Mouse (Mus musculus): ENCODE data around the gene Napsa.

Napsa gene

GRCm38 (mm10) chr7:44538756-44539624 lies 33.2 kb upstream of the Napsa start:
- no peak for DNase-seq (ENCODE audit: low spot score)

GRCm38 (mm10) chr7:44542555-44542954 lies 29.6 kb upstream of the Napsa start:
- no peak for DNase-seq (ENCODE audit: low spot score)

- no peak for DNase-seq (ENCODE audit: low spot score)
Observed at GRCm38 (mm10) chr7:44543071-44543470, 29.1 kb upstream of the Napsa start.

GRCm38 (mm10) chr7:44546274-44546673 lies 25.9 kb upstream of the Napsa start:
- no peak for DNase-seq (ENCODE audit: low spot score)

GRCm38 (mm10) chr7:44547041-44547440 lies 25.1 kb upstream of the Napsa start:
- no peak for DNase-seq (ENCODE audit: low spot score)

GRCm38 (mm10) chr7:44547725-44548124 lies 24.5 kb upstream of the Napsa start:
- DNase-seq (ENCODE audit: low spot score) = no peak

GRCm38 (mm10) chr7:44548497-44549087 lies 23.6 kb upstream of the Napsa start, which contains the start of gene Pold1:
Pold1 (minus strand) TSS chr7:44548849.
- DNase-seq (ENCODE audit: low spot score) = peak; percentile 96

GRCm38 (mm10) chr7:44549621-44550408 lies 22.4 kb upstream of the Napsa start:
- DNase-seq (ENCODE audit: low spot score) = no peak

- DNase-seq (ENCODE audit: low spot score) = no peak
Observed at GRCm38 (mm10) chr7:44550409-44550678, 21.8 kb upstream of the Napsa start.

GRCm38 (mm10) chr7:44551301-44551700 lies 20.9 kb upstream of the Napsa start:
- DNase-seq (ENCODE audit: low spot score) = no peak

- no peak for DNase-seq (ENCODE audit: low spot score)
Observed at GRCm38 (mm10) chr7:44551731-44552130, 20.4 kb upstream of the Napsa start.

GRCm38 (mm10) chr7:44552141-44552908 lies 19.9 kb upstream of the Napsa start:
- no peak for DNase-seq (ENCODE audit: low spot score)

GRCm38 (mm10) chr7:44553196-44553764 lies 18.9 kb upstream of the Napsa start:
- DNase-seq (ENCODE audit: low spot score) = no peak

- DNase-seq (ENCODE audit: low spot score) = peak; percentile 75
Observed at GRCm38 (mm10) chr7:44553826-44554225, 18.4 kb upstream of the Napsa start, which contains the start of gene Nr1h2. Nr1h2 (minus strand) TSS chr7:44553951.

- no peak for DNase-seq (ENCODE audit: low spot score)
Observed at GRCm38 (mm10) chr7:44557629-44558028, 14.6 kb upstream of the Napsa start.

GRCm38 (mm10) chr7:44560435-44561400 lies 11.5 kb upstream of the Napsa start:
- no peak for DNase-seq (ENCODE audit: low spot score)

GRCm38 (mm10) chr7:44563284-44563683 lies 8.9 kb upstream of the Napsa start:
- DNase-seq (ENCODE audit: low spot score) = no peak

- no peak for DNase-seq (ENCODE audit: low spot score)
Observed at GRCm38 (mm10) chr7:44564486-44564885, 7.7 kb upstream of the Napsa start.

- no peak for DNase-seq (ENCODE audit: low spot score)
Observed at GRCm38 (mm10) chr7:44565414-44565813, 6.8 kb upstream of the Napsa start.

GRCm38 (mm10) chr7:44568803-44569202 lies 3.4 kb upstream of the Napsa start:
- no peak for DNase-seq (ENCODE audit: low spot score)

Measured in ovary, postnatal 10 days (tissue).